Mouse (Mus musculus) midbrain, postnatal 0 days (tissue): ENCODE results near the gene Ccnb2. TPM values are rescaled to one million over a fixed set of nuclear protein-coding genes. Genes with fewer than 3 reads are reported as not detected.

ENCODE experiments used
- ATAC-seq: fragments of 200-750 bp; cut with Nextera tagmentation; 2 replicates; pipeline ENCODE4 v1.8.0; 2017; ENCODE audit warnings: moderate number of reproducible peaks, mild to moderate bottlenecking, moderate TSS enrichment, moderate library complexity; ENCODE audit not compliant: low FRiP score
- DNase-seq: peaks from one replicate; pipeline ENCODE4 v3.0.0-alpha.2; 2015; ENCODE audit warnings: low spot score
- H3K27ac ChIP-seq: fragments of 300-500 bp; sonication (generic); 2 replicates; pipeline ENCODE4 v1.5.1; 2014; ENCODE audit warnings: low read depth, mild to moderate bottlenecking, low read length, mixed read lengths
- H3K27me3 ChIP-seq: fragments of 300-500 bp; sonication (generic); 2 replicates; pipeline ENCODE4 v1.6.1; 2014; ENCODE audit warnings: low read length, control low read depth, mixed read lengths; ENCODE audit not compliant: insufficient read depth
- H3K36me3 ChIP-seq: fragments of 300-500 bp; sonication (generic); 2 replicates; pipeline ENCODE4 v1.6.1; 2014; ENCODE audit warnings: low read length, control low read depth, mixed read lengths; ENCODE audit not compliant: insufficient read depth
- H3K4me1 ChIP-seq: fragments of 300-500 bp; sonication (generic); 2 replicates; pipeline ENCODE4 v1.6.1; 2014; ENCODE audit warnings: mild to moderate bottlenecking, control low read depth, antibody characterized with exemption, low read length, mixed read lengths; ENCODE audit not compliant: insufficient read depth
- H3K4me2 ChIP-seq: fragments of 300-500 bp; sonication (generic); 2 replicates; pipeline ENCODE4 v1.6.1; 2014; ENCODE audit warnings: low read depth, mild to moderate bottlenecking, low read length, mixed read lengths; ENCODE audit not compliant: poor library complexity, severe bottlenecking
- H3K4me3 ChIP-seq: fragments of 300-500 bp; sonication (generic); 2 replicates; pipeline ENCODE4 v1.5.1; 2014; ENCODE audit warnings: low read depth, mild to moderate bottlenecking, low read length, moderate library complexity
- H3K9ac ChIP-seq: fragments of 300-500 bp; sonication (generic); replicated peaks from 2 replicates; pipeline ENCODE4 v1.6.1; 2014; ENCODE audit warnings: mild to moderate bottlenecking, low read length, moderate library complexity, mixed read lengths; ENCODE audit not compliant: poor library complexity, severe bottlenecking
- H3K9me3 ChIP-seq: fragments of 300-500 bp; sonication (generic); 2 replicates; pipeline ENCODE4 v1.6.1; 2016; ENCODE audit warnings: low read length, control low read depth
- CTCF ChIP-seq: IDR thresholded peaks from 2 replicates; pipeline ENCODE4 v1.5.1; 2016; ENCODE audit warnings: antibody characterized with exemption, mild to moderate bottlenecking
- WGBS: fragments of 180-500 bp; shearing (Covaris S2); extraction: QIAGEN DNeasy Blood & Tissue Kit; methylation state at CpG from one replicate; pipeline ENCODE4 v1.1.7; 2014; 5-methylcytosine and 5-hydroxymethylcytosine counted together
- polyA plus RNA-seq: library from polyadenylated mRNA; unstranded; fragments of >200 nt; fragmentation: Nextera tagmentation; extraction: Ambion mirVana; gene quantifications from 2 replicates; pipeline ENCODE4 v1.2.1, GENCODE M21; 2015
- total RNA-seq: library from RNA; depleted of rRNA; stranded (reverse); fragments of >200 nt; gene quantifications from 2 replicates; pipeline ENCODE4 v1.2.3, GENCODE M21; 2014

The Ccnb2 gene
- total and polyA plus RNA-seq, 2 experiments from 2014 or later, result 8.6 to 10.9 TPM

DNA sequence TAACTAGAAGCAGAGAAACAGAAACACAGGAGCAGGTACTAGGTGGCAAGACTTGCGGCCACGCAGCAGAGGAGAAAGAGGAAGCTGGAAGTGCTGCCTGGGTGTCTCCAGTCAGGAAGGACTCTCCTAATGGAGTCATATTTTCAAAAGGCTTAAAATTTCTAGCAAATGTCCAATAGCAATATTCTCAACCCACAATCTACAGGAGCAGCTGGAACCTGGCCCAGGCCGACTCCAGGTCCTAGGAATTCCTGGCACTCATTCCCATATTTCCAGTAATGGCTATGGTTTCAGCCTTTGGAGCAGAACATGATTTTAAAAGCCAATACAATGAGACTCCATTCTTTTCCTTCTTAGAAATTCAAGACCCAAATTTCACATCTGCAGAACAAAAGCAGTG is 31.8 kb downstream of the Ccnb2 start:
- Histone ChIP-seq H3K4me1 (no peaks in the 10 kb centered on the region), H3K27me3 (no peaks in the 10 kb centered on the region), H3K9ac (no peak overlapping the region), H3K9me3 (no peaks in the 10 kb centered on the region), H3K4me2 (no peak overlapping the region), H3K36me3 (no peaks in the 10 kb centered on the region), H3K4me3 (no peak overlapping the region), H3K27ac (no peak overlapping the region)
- DNase-seq (no peak), ATAC-seq (no peak)
- no peak for TF ChIP-seq CTCF
- 91% methylated on average over 3 of the region's 3 CpGs for WGBS

- Histone ChIP-seq H3K4me3 (no peak overlapping the region), H3K9ac (no peak overlapping the region), H3K4me1 (no peaks in the 10 kb centered on the region), H3K27ac (no peak overlapping the region), H3K4me2 (no peak overlapping the region), H3K36me3 (no peaks in the 10 kb centered on the region), H3K9me3 (no peaks in the 10 kb centered on the region), H3K27me3 (no peaks in the 10 kb centered on the region)
- TF ChIP-seq CTCF, result no peak
- DNase-seq (no peak), ATAC-seq (no peak)
- 92% methylated on average over 4 of the region's 4 CpGs for WGBS
Observed at GRCm38 (mm10) chr9:70387410-70388119, 33.8 kb downstream of the Ccnb2 start.

DNA sequence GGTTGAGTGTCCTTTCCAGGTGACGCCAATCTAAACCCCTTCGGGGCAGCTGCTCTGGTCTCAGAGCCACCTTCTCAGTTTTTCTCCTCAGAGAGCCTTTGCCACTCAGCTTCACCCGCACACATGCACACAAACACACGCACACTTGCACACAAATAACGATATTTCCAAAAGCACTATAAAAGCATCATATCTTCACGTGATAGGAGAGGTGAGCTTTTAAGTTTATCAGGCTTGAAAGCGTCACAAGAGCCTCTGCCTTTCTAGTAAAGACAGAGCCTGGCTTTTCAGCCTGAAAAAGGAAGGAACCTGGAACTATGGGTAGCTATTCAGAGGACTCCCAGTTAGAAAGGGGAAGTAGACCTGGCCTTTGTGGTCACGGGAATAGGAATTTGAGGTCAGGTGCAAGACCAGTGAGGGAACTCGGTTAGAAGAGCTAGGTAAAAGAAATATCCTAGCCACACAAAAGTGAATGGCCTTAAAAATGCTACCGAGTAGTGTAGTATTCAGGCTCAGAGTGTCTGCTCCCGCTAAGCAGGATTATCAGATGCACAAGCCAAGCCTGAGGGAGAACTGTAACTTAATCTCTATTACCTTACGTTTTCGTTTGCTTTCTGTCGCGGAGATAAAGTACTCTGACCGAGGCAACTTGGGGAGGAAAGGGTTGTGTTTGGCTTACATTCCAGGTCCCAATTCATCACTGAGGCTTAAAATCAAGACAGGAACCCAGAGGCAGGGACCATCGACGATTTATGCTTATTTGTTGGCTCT is 36.2 kb downstream of the Ccnb2 start:
- H3K4me1 ChIP-seq, result no peaks in the 10 kb centered on the region
- 86% methylated on average over 18 of the region's 18 CpGs for WGBS
- ATAC-seq, result no peak
- DNase-seq, result no peak
- H3K4me3 ChIP-seq, result no peak overlapping the region
- H3K4me2 ChIP-seq, result no peak overlapping the region
- no peaks in the 10 kb centered on the region for H3K27me3 ChIP-seq
- no peak overlapping the region for H3K27ac ChIP-seq
- no peaks in the 10 kb centered on the region for H3K9me3 ChIP-seq
- no peak for TF ChIP-seq CTCF
- no peak overlapping the region for H3K9ac ChIP-seq
- H3K36me3 ChIP-seq, result no peaks in the 10 kb centered on the region

- Histone ChIP-seq H3K4me1 (no peaks in the 10 kb centered on the region), H3K9ac (no peak overlapping the region), H3K27ac (no peak overlapping the region), H3K27me3 (no peaks in the 10 kb centered on the region), H3K4me3 (no peak overlapping the region), H3K36me3 (no peaks in the 10 kb centered on the region), H3K4me2 (no peak overlapping the region), H3K9me3 (no peaks in the 10 kb centered on the region)
- ATAC-seq, result no peak
- 96% methylated on average over 4 of the region's 4 CpGs for WGBS
- TF ChIP-seq CTCF, result no peak
- DNase-seq, result no peak
Observed at GRCm38 (mm10) chr9:70384494-70384893, 36.9 kb downstream of the Ccnb2 start.

DNA sequence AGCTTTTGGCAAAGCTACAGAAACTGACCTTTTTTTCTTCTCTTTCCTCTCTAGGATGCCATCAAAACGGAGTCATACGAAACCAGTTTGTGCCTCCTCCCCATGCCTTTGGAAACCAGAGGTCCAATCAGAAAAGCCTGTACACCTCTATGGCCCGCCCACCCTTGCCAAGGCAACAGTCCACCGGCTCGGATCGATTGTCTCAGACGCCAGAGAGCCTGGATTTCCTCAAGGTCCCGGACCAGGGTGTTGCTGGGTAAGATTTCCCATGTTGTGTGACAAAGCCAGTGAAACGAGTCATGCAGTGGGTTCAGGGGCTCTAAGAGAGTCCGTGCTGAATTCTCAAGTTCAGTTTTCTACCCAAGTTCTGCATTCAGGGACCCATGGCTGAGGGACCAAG is 37.6 kb downstream of the Ccnb2 start:
- no peak for TF ChIP-seq CTCF
- Histone ChIP-seq H3K27me3 (no peaks in the 10 kb centered on the region), H3K4me3 (no peak overlapping the region), H3K4me2 (no peak overlapping the region), H3K4me1 (no peaks in the 10 kb centered on the region), H3K27ac (no peak overlapping the region), H3K9ac (no peak overlapping the region), H3K36me3 (no peaks in the 10 kb centered on the region), H3K9me3 (no peaks in the 10 kb centered on the region)
- ATAC-seq (no peak), DNase-seq (no peak)
- WGBS, result 74% methylated on average over 10 of the region's 10 CpGs

GRCm38 (mm10) chr9:70382091-70382490 is 39.3 kb downstream of the Ccnb2 start:
- Histone ChIP-seq H3K27ac (0 out of 2 replicates have a peak overlapping the region, but pooled peaks have one; percentile 18), H3K36me3 (no peaks in the 10 kb centered on the region), H3K4me2 (no peak overlapping the region), H3K4me1 (no peaks in the 10 kb centered on the region), H3K9ac (no peak overlapping the region), H3K4me3 (no peak overlapping the region), H3K27me3 (no peaks in the 10 kb centered on the region), H3K9me3 (no peaks in the 10 kb centered on the region)
- TF ChIP-seq CTCF, result no peak
- DNase-seq (peak; percentile 15), ATAC-seq (no peak)
- 84% methylated on average over 12 of the region's 12 CpGs for WGBS
